Mouse (Mus musculus) ES-Bruce4 (cell line): ENCODE measurements around the gene Asgr2.

Experiments
- CTCF ChIP-seq: IDR thresholded peaks from one replicate; pipeline ENCODE4 v1.8.1; 2011; ENCODE audit warnings: low read depth, low read length
- POLR2A ChIP-seq: IDR thresholded peaks from one replicate; pipeline ENCODE4 v1.8.1; 2011; ENCODE audit warnings: low read length; ENCODE audit not compliant: insufficient read depth

GRCm38 (mm10) chr11:70057805-70058204 is 34.6 kb upstream of the Asgr2 start:
- TF ChIP-seq CTCF (no peak), POLR2A (no peak)
